Mouse (Mus musculus) ES-Bruce4 (cell line): ENCODE measurements at regions not wholly inside any gene's neighbourhood (a gene's known extent, or its start where the extent isn't known, plus 50 kb on each side); places are given as distances from the start of the nearest gene placed in this dataset.
A peak's percentile ranks its signal among the peaks of the same experiment; 100 is the strongest.

Source experiments
- H3K27ac ChIP-seq: 2 replicates; pipeline ENCODE4 v1.5.1; 2012; ENCODE audit warnings: low read length, inconsistent platforms; ENCODE audit not compliant: insufficient read depth
- H3K27me3 ChIP-seq: 2 replicates; pipeline ENCODE4 v1.6.1; 2012; ENCODE audit warnings: mild to moderate bottlenecking, low read length, inconsistent platforms; ENCODE audit not compliant: control insufficient read depth, poor library complexity, insufficient read depth, severe bottlenecking
- H3K36me3 ChIP-seq: 2 replicates; pipeline ENCODE4 v1.6.1; 2012; ENCODE audit warnings: inconsistent platforms, mild to moderate bottlenecking, low read length, moderate library complexity; ENCODE audit not compliant: control insufficient read depth, poor library complexity, insufficient read depth, severe bottlenecking
- H3K4me1 ChIP-seq: one replicate; pipeline ENCODE4 v1.8.1; 2011; ENCODE audit warnings: low read length; ENCODE audit not compliant: control insufficient read depth, insufficient read depth
- H3K4me3 ChIP-seq: 2 replicates; pipeline ENCODE4 v1.5.1; 2011; ENCODE audit warnings: low read depth, mild to moderate bottlenecking, low read length
- H3K9ac ChIP-seq: 2 replicates; pipeline ENCODE4 v1.6.1; 2012; ENCODE audit warnings: low read depth, mild to moderate bottlenecking, inconsistent platforms; ENCODE audit not compliant: poor library complexity, severe bottlenecking
- H3K9me3 ChIP-seq: replicated peaks from 2 replicates; pipeline ENCODE4 v1.6.1; 2012; ENCODE audit warnings: mild to moderate bottlenecking, low read length, inconsistent platforms; ENCODE audit not compliant: control insufficient read depth, poor library complexity, insufficient read depth, severe bottlenecking
- CTCF ChIP-seq: IDR thresholded peaks from one replicate; pipeline ENCODE4 v1.8.1; 2011; ENCODE audit warnings: low read depth, low read length
- EP300 ChIP-seq: IDR thresholded peaks from 2 replicates; pipeline ENCODE4 v1.6.1; 2011; ENCODE audit warnings: low read depth, low read length; ENCODE audit not compliant: insufficient read depth
- POLR2A ChIP-seq: IDR thresholded peaks from one replicate; pipeline ENCODE4 v1.8.1; 2011; ENCODE audit warnings: low read length; ENCODE audit not compliant: insufficient read depth

- Histone ChIP-seq H3K9ac (no peak overlapping the region), H3K4me3 (no peak overlapping the region), H3K36me3 (no peaks in the 10 kb centered on the region), H3K9me3 (no peaks in the 10 kb centered on the region), H3K27me3 (no peaks in the 10 kb centered on the region; the same call in 1 of the 2 replicates), H3K27ac (no peak overlapping the region), H3K4me1 (no peaks in the 10 kb centered on the region)
- TF ChIP-seq EP300 (no peak), POLR2A (no peak), CTCF (no peak)
Observed at GRCm38 (mm10) chr8:59265685-59266084, 353.2 kb upstream of the Galntl6 start.

GRCm38 (mm10) chr8:59232799-59233198 lies 320.4 kb upstream of the Galntl6 start:
- H3K9ac ChIP-seq: no peak overlapping the region
- H3K4me3 ChIP-seq: no peak overlapping the region
- H3K27me3 ChIP-seq: no peaks in the 10 kb centered on the region; the same call in 1 of the 2 replicates
- H3K36me3 ChIP-seq: no peaks in the 10 kb centered on the region
- no peak overlapping the region for H3K27ac ChIP-seq
- no peaks in the 10 kb centered on the region for H3K9me3 ChIP-seq
- TF ChIP-seq POLR2A: no peak
- no peak for TF ChIP-seq EP300
- TF ChIP-seq CTCF: no peak
- H3K4me1 ChIP-seq: no peaks in the 10 kb centered on the region

GRCm38 (mm10) chr8:59224665-59225064 lies 312.2 kb upstream of the Galntl6 start:
- no peaks in the 10 kb centered on the region for H3K36me3 ChIP-seq
- no peak overlapping the region for H3K9ac ChIP-seq
- H3K27ac ChIP-seq: no peak overlapping the region
- no peaks in the 10 kb centered on the region for H3K27me3 ChIP-seq
- no peak overlapping the region for H3K4me3 ChIP-seq
- TF ChIP-seq CTCF (no peak), EP300 (no peak), POLR2A (no peak)
- no peaks in the 10 kb centered on the region for H3K4me1 ChIP-seq
- no peaks in the 10 kb centered on the region for H3K9me3 ChIP-seq

GRCm38 (mm10) chr8:59174578-59175357 lies 262.3 kb upstream of the Galntl6 start:
- H3K27me3 ChIP-seq: no peaks in the 10 kb centered on the region
- TF ChIP-seq EP300 (no peak), CTCF (peak; percentile 3), POLR2A (no peak)
- H3K4me1 ChIP-seq: no peaks in the 10 kb centered on the region
- no peak overlapping the region for H3K9ac ChIP-seq
- H3K4me3 ChIP-seq: no peak overlapping the region
- H3K36me3 ChIP-seq: no peaks in the 10 kb centered on the region
- H3K9me3 ChIP-seq: no peaks in the 10 kb centered on the region
- no peak overlapping the region for H3K27ac ChIP-seq

GRCm38 (mm10) chr8:59130777-59131176 lies 218.3 kb upstream of the Galntl6 start:
- Histone ChIP-seq H3K27me3 (no peaks in the 10 kb centered on the region), H3K4me1 (no peaks in the 10 kb centered on the region), H3K9me3 (peaks cover 20% of the 10 kb centered on the region; the same call in 1 of the 2 replicates), H3K9ac (no peak overlapping the region), H3K36me3 (no peaks in the 10 kb centered on the region), H3K4me3 (no peak overlapping the region), H3K27ac (no peak overlapping the region)
- TF ChIP-seq POLR2A: no peak
- no peak for TF ChIP-seq CTCF
- no peak for TF ChIP-seq EP300

- no peaks in the 10 kb centered on the region for H3K36me3 ChIP-seq
- H3K4me1 ChIP-seq: no peaks in the 10 kb centered on the region
- no peak overlapping the region for H3K4me3 ChIP-seq
- no peak overlapping the region for H3K27ac ChIP-seq
- no peaks in the 10 kb centered on the region for H3K27me3 ChIP-seq
- no peaks in the 10 kb centered on the region for H3K9me3 ChIP-seq
- H3K9ac ChIP-seq: no peak overlapping the region
- TF ChIP-seq EP300 (no peak), POLR2A (no peak), CTCF (no peak)
Observed at GRCm38 (mm10) chr8:59113221-59113620, 200.8 kb upstream of the Galntl6 start.
